In genomic region chr2:155691336-155691722, GRCm38 (mm10) we compare ENCODE assay signal across 8 mouse cellular contexts. TPM values are rescaled to one million over a fixed set of nuclear protein-coding genes. Genes with fewer than 3 reads are reported as not detected.
DNase-seq lines count a peak whose midpoint lies in the region; ATAC-seq and TF ChIP-seq lines count a peak whose summit lies in the region.

No protein-coding gene starts in this region.

- H3K27ac ChIP-seq in heart, embryonic 11.5 days (ENCODE audit: low read depth, low read length), result peak overlapping the region; percentile 88; the same call in 1 of the 2 replicates
- no peak overlapping the region for H3K27ac ChIP-seq in ES-Bruce4 (ENCODE audit: insufficient read depth, low read length)
- peak overlapping the region; percentile 92 for H3K27ac ChIP-seq in forebrain, embryonic 15.5 days (replicated peaks)
- H3K27ac ChIP-seq in liver, postnatal 0 days (ENCODE audit: low read depth), result peak overlapping the region; percentile 90; the same call in 1 of the 2 replicates

- H3K36me3 ChIP-seq in heart, embryonic 11.5 days (ENCODE audit: control insufficient read depth, insufficient read depth, low read length), result no peaks in the 10 kb centered on the region
- no peaks in the 10 kb centered on the region for H3K36me3 ChIP-seq in ES-Bruce4 (ENCODE audit: control insufficient read depth, insufficient read depth, low read length, poor library complexity, severe bottlenecking)
- 0 out of 2 replicates have a peak, but pooled peaks cover 3% of the 10 kb centered on the region for H3K36me3 ChIP-seq in forebrain, embryonic 15.5 days
- H3K36me3 ChIP-seq in liver, postnatal 0 days (replicated peaks; ENCODE audit: insufficient read depth, low read length), result no peaks in the 10 kb centered on the region; the same call in 1 of the 2 replicates

- TF ChIP-seq EP300 in ES-Bruce4 (IDR thresholded peaks at IDR 0.05; ENCODE audit: insufficient read depth, low read depth, low read length), result no peak
- TF ChIP-seq EP300 in liver, postnatal 0 days (IDR thresholded peaks at IDR 0.05; ENCODE audit: low read depth), result no peak

- no peak for TF ChIP-seq POLR2A in ES-Bruce4 (IDR thresholded peaks at IDR 0.05; ENCODE audit: insufficient read depth, low read length)

- TF ChIP-seq CTCF in ES-Bruce4 (IDR thresholded peaks at IDR 0.05; ENCODE audit: low read depth, low read length), result no peak
- no peak for TF ChIP-seq CTCF in liver, postnatal 0 days (IDR thresholded peaks at IDR 0.05; ENCODE audit: low read depth)

- H3K9ac ChIP-seq in heart, embryonic 11.5 days (ENCODE audit: low read depth, low read length), result peak overlapping the region; percentile 92
- H3K9ac ChIP-seq in ES-Bruce4 (ENCODE audit: low read depth, poor library complexity, severe bottlenecking), result peak overlapping the region; percentile 86
- H3K9ac ChIP-seq in forebrain, embryonic 15.5 days (replicated peaks), result peak overlapping the region; percentile 94
- peak overlapping the region; percentile 95 for H3K9ac ChIP-seq in liver, postnatal 0 days (replicated peaks)

- no peaks in the 10 kb centered on the region for H3K27me3 ChIP-seq in heart, embryonic 11.5 days (ENCODE audit: control insufficient read depth, insufficient read depth, low read length)
- H3K27me3 ChIP-seq in ES-Bruce4 (ENCODE audit: control insufficient read depth, insufficient read depth, low read length, poor library complexity, severe bottlenecking), result no peaks in the 10 kb centered on the region
- no peaks in the 10 kb centered on the region for H3K27me3 ChIP-seq in forebrain, embryonic 15.5 days
- no peaks in the 10 kb centered on the region for H3K27me3 ChIP-seq in liver, postnatal 0 days (ENCODE audit: insufficient read depth, low read length)

- H3K9me3 ChIP-seq in heart, embryonic 11.5 days (replicated peaks; ENCODE audit: control insufficient read depth, low read length), result no peaks in the 10 kb centered on the region
- no peaks in the 10 kb centered on the region for H3K9me3 ChIP-seq in ES-Bruce4 (replicated peaks; ENCODE audit: control insufficient read depth, insufficient read depth, low read length, poor library complexity, severe bottlenecking)
- no peaks in the 10 kb centered on the region for H3K9me3 ChIP-seq in forebrain, embryonic 15.5 days
- no peaks in the 10 kb centered on the region for H3K9me3 ChIP-seq in liver, postnatal 0 days (ENCODE audit: low read length)

- no peak for ATAC-seq in heart, embryonic 11.5 days (replicated peaks; ENCODE audit: insufficient number of reproducible peaks, low FRiP score, low TSS enrichment)
- ATAC-seq in forebrain, embryonic 15.5 days (replicated peaks), result no peak
- no peak for ATAC-seq in liver, postnatal 0 days
- ATAC-seq in megakaryocyte-erythroid progenitor cell, adult 5-6 weeks (replicated peaks; ENCODE audit: low FRiP score, low TSS enrichment, poor library complexity, severe bottlenecking), result no peak

- WGBS in heart, embryonic 11.5 days (ENCODE audit: insufficient replicate concordance), result 9% methylated on average over 8 of the region's 8 CpGs
- 3% methylated on average over 8 of the region's 8 CpGs for WGBS in forebrain, embryonic 15.5 days
- 3% methylated on average over 8 of the region's 8 CpGs for WGBS in liver, postnatal 0 days (ENCODE audit: insufficient replicate concordance)

- H3K4me2 ChIP-seq in heart, embryonic 11.5 days, result peak overlapping the region; percentile 79
- peak overlapping the region; percentile 65 for H3K4me2 ChIP-seq in forebrain, embryonic 15.5 days (replicated peaks)
- peak overlapping the region; percentile 89 for H3K4me2 ChIP-seq in liver, postnatal 0 days (ENCODE audit: low read depth, low read length)

- H3K4me1 ChIP-seq in heart, embryonic 11.5 days (ENCODE audit: control insufficient read depth, insufficient read depth, low read length), result peaks cover 6% of the 10 kb centered on the region; the same call in 1 of the 2 replicates
- no peaks in the 10 kb centered on the region for H3K4me1 ChIP-seq in ES-Bruce4 (ENCODE audit: control insufficient read depth, insufficient read depth, low read length)
- H3K4me1 ChIP-seq in forebrain, embryonic 15.5 days, result peaks cover 30% of the 10 kb centered on the region
- peaks cover 12% of the 10 kb centered on the region for H3K4me1 ChIP-seq in liver, postnatal 0 days (ENCODE audit: insufficient read depth)

- DNase-seq in heart, adult 18-20 months, result no peak
- DNase-seq in liver, postnatal 0 days, result no peak
- no peak for DNase-seq in right cerebral cortex, postnatal 25 days
- no peak for DNase-seq in thymus, postnatal 4 days

- H3K4me3 ChIP-seq in heart, embryonic 11.5 days (ENCODE audit: low read depth, low read length), result peak overlapping the region; percentile 97
- H3K4me3 ChIP-seq in ES-Bruce4 (ENCODE audit: low read depth, low read length), result peak overlapping the region; percentile 98
- peak overlapping the region; percentile 94 for H3K4me3 ChIP-seq in forebrain, embryonic 15.5 days
- H3K4me3 ChIP-seq in liver, postnatal 0 days (ENCODE audit: low read depth, low read length), result peak overlapping the region; percentile 85

RNA-seq across cellular contexts. Expression of gene Trpc4ap, which starts 0.9 kb away (rescaled TPM):
- polyA plus RNA-seq in heart, embryonic 11.5 days (2014; fragmentation: Nextera tagmentation; extraction: Ambion mirVana), result 92.4 and 102 TPM in 2 replicates
- 10 to 100 TPM; 89.4 to 90.2 TPM for total RNA-seq in heart, adult 18-20 months (2021)
- 80.0 and 81.2 TPM in 2 replicates for polyA plus RNA-seq in ES-Bruce4 (2011; ENCODE audit: insufficient read depth, insufficient read length, low read depth, missing spikeins)
- polyA plus RNA-seq in forebrain, embryonic 15.5 days (2015; fragmentation: Nextera tagmentation; extraction: Ambion mirVana), result 172 and 180 TPM in 2 replicates
- 41.5 and 43.2 TPM in 2 replicates for polyA plus RNA-seq in liver, postnatal 0 days (2015; fragmentation: Nextera tagmentation; extraction: Ambion mirVana)
- 86.6 and 122 TPM in 2 replicates for total RNA-seq in megakaryocyte-erythroid progenitor cell, adult 5-6 weeks (2014; fragmentation: Nextera tagmentation)
- 45.2 and 61.0 TPM in 2 replicates for total RNA-seq in megakaryocyte-erythroid progenitor cell, adult 5-6 weeks (2017)

RNA-seq across cellular contexts. Expression of gene Edem2, which starts 37.9 kb away (rescaled TPM):
- polyA plus RNA-seq in heart, embryonic 11.5 days (2014; fragmentation: Nextera tagmentation; extraction: Ambion mirVana), result 28.6 and 28.8 TPM in 2 replicates
- 1 to 10 TPM; 5.0 to 8.2 TPM for total RNA-seq in heart, adult 18-20 months (2021)
- polyA plus RNA-seq in ES-Bruce4 (2011; ENCODE audit: insufficient read depth, insufficient read length, low read depth, missing spikeins), result 21.7 and 23.1 TPM in 2 replicates
- polyA plus RNA-seq in forebrain, embryonic 15.5 days (2015; fragmentation: Nextera tagmentation; extraction: Ambion mirVana), result 42.4 and 46.5 TPM in 2 replicates
- 28.4 and 30.2 TPM in 2 replicates for polyA plus RNA-seq in liver, postnatal 0 days (2015; fragmentation: Nextera tagmentation; extraction: Ambion mirVana)
- total RNA-seq in megakaryocyte-erythroid progenitor cell, adult 5-6 weeks (2014; fragmentation: Nextera tagmentation), result 15.9 and 23.0 TPM in 2 replicates
- total RNA-seq in megakaryocyte-erythroid progenitor cell, adult 5-6 weeks (2017), result 10.1 and 14.7 TPM in 2 replicates

RNA-seq across cellular contexts. Expression of gene Gm17581, which starts 44.3 kb away (rescaled TPM):
- polyA plus RNA-seq in heart, embryonic 11.5 days (2014; fragmentation: Nextera tagmentation; extraction: Ambion mirVana), result not detected in 2 replicates
- not detected for total RNA-seq in heart, adult 18-20 months (2021)
- not detected in 2 replicates for polyA plus RNA-seq in ES-Bruce4 (2011; ENCODE audit: insufficient read depth, insufficient read length, low read depth, missing spikeins)
- polyA plus RNA-seq in forebrain, embryonic 15.5 days (2015; fragmentation: Nextera tagmentation; extraction: Ambion mirVana), result not detected in 2 replicates
- not detected in 2 replicates for polyA plus RNA-seq in liver, postnatal 0 days (2015; fragmentation: Nextera tagmentation; extraction: Ambion mirVana)
- total RNA-seq in megakaryocyte-erythroid progenitor cell, adult 5-6 weeks (2014; fragmentation: Nextera tagmentation), result not detected in 2 replicates
- total RNA-seq in megakaryocyte-erythroid progenitor cell, adult 5-6 weeks (2017), result not detected in 2 replicates

RNA-seq across cellular contexts. Expression of gene Procr, which starts 59.6 kb away (rescaled TPM):
- polyA plus RNA-seq in heart, embryonic 11.5 days (2014; fragmentation: Nextera tagmentation; extraction: Ambion mirVana), result 8.6 and 9.2 TPM in 2 replicates
- 1 to 10 TPM; 2.4 to 4.8 TPM for total RNA-seq in heart, adult 18-20 months (2021)
- polyA plus RNA-seq in ES-Bruce4 (2011; ENCODE audit: insufficient read depth, insufficient read length, low read depth, missing spikeins), result 4.7 and 6.6 TPM in 2 replicates
- polyA plus RNA-seq in forebrain, embryonic 15.5 days (2015; fragmentation: Nextera tagmentation; extraction: Ambion mirVana), result 1.9 and 2.7 TPM in 2 replicates
- polyA plus RNA-seq in liver, postnatal 0 days (2015; fragmentation: Nextera tagmentation; extraction: Ambion mirVana), result 1.1 and 1.7 TPM in 2 replicates
- not detected in 2 replicates for total RNA-seq in megakaryocyte-erythroid progenitor cell, adult 5-6 weeks (2014; fragmentation: Nextera tagmentation)
- 1.4 TPM in 1 of 2 replicates, not detected in the other for total RNA-seq in megakaryocyte-erythroid progenitor cell, adult 5-6 weeks (2017)
